In genomic region chr14:39240267-39240666, GRCm38 (mm10) we compare ENCODE assay signal across 26 mouse cellular contexts.
"Had no signal": no experiment of that assay in that cellular context is flagged by ENCODE, and none has a peak within 500 bp of the region (broad histone marks: within the 10 kb centered on the region; RNA-seq: fewer than 3 reads in every experiment).

No protein-coding gene starts in this region.

- H3K4me3 ChIP-seq: embryonic facial prominence, embryonic 10.5 days; embryonic facial prominence, embryonic 12.5 days; embryonic facial prominence, embryonic 13.5 days; embryonic facial prominence, embryonic 15.5 days; erythroblast, embryonic 14.5 days; forebrain, embryonic 10.5 days; forebrain, embryonic 12.5 days; forebrain, embryonic 13.5 days; forebrain, embryonic 15.5 days; gastrocnemius, adult 2 months; heart, adult 2 months had no signal

- H3K9me3 ChIP-seq: embryonic facial prominence, embryonic 10.5 days; embryonic facial prominence, embryonic 12.5 days; embryonic facial prominence, embryonic 13.5 days; embryonic facial prominence, embryonic 15.5 days; forebrain, embryonic 10.5 days; forebrain, embryonic 12.5 days; forebrain, embryonic 13.5 days; forebrain, embryonic 15.5 days had no signal

- H3K27me3 ChIP-seq: embryonic facial prominence, embryonic 12.5 days; embryonic facial prominence, embryonic 13.5 days; embryonic facial prominence, embryonic 15.5 days; forebrain, embryonic 12.5 days; forebrain, embryonic 13.5 days; forebrain, embryonic 15.5 days had no signal

- H3K36me3 ChIP-seq: embryonic facial prominence, embryonic 10.5 days; embryonic facial prominence, embryonic 12.5 days; embryonic facial prominence, embryonic 13.5 days; embryonic facial prominence, embryonic 15.5 days; forebrain, embryonic 10.5 days; forebrain, embryonic 12.5 days; forebrain, embryonic 15.5 days had no signal

- ATAC-seq: forebrain, embryonic 13.5 days; forebrain, embryonic 14.5 days; forebrain, embryonic 15.5 days; forebrain, embryonic 16.5 days; forebrain, postnatal 0 days had no signal

- H3K4me2 ChIP-seq: embryonic facial prominence, embryonic 12.5 days; embryonic facial prominence, embryonic 13.5 days; embryonic facial prominence, embryonic 15.5 days; forebrain, embryonic 12.5 days; forebrain, embryonic 13.5 days; forebrain, embryonic 15.5 days had no signal

- H3K4me1 ChIP-seq: embryonic facial prominence, embryonic 10.5 days; embryonic facial prominence, embryonic 12.5 days; embryonic facial prominence, embryonic 13.5 days; embryonic facial prominence, embryonic 15.5 days; forebrain, embryonic 10.5 days; forebrain, embryonic 12.5 days; forebrain, embryonic 13.5 days; forebrain, embryonic 15.5 days had no signal

- DNase-seq: cerebellum, adult 2 months; cerebellum, adult 8-10 months; cerebellum, adult 9-11 months; cerebellum, postnatal 25 days; cerebellum, postnatal 36 days; embryo, embryonic 11 days; forebrain, postnatal 0 days; gastrocnemius, adult 2 months; gastrocnemius, postnatal 10 days; gastrocnemius, postnatal 14 days; gastrocnemius, postnatal 25 days; gastrocnemius, postnatal 36 days; heart, adult 11 months; heart, adult 18-20 months; heart, adult 2 months had no signal

- H3K9ac ChIP-seq: embryonic facial prominence, embryonic 12.5 days; embryonic facial prominence, embryonic 13.5 days; embryonic facial prominence, embryonic 15.5 days; forebrain, embryonic 12.5 days; forebrain, embryonic 13.5 days; forebrain, embryonic 15.5 days; forebrain, postnatal 0 days had no signal

- H3K27ac ChIP-seq: embryonic facial prominence, embryonic 10.5 days; embryonic facial prominence, embryonic 12.5 days; embryonic facial prominence, embryonic 13.5 days; embryonic facial prominence, embryonic 15.5 days; forebrain, embryonic 10.5 days; forebrain, embryonic 12.5 days; forebrain, embryonic 13.5 days; forebrain, embryonic 15.5 days; gastrocnemius, adult 2 months; heart, adult 2 months had no signal
